Mouse (Mus musculus) embryonic facial prominence, embryonic 11.5 days (tissue): ENCODE measurements around the gene Erc2. TPM values are rescaled to one million over a fixed set of nuclear protein-coding genes. Genes with fewer than 3 reads are reported as not detected.

Experiments
- ATAC-seq: fragments of 200-750 bp; cut with Nextera tagmentation; replicated peaks from 2 replicates; pipeline ENCODE4 v1.8.0; 2017; ENCODE audit warnings: low read depth; ENCODE audit not compliant: insufficient number of reproducible peaks, low FRiP score, low TSS enrichment
- DNase-seq: peaks from one replicate; pipeline ENCODE4 v3.0.0-alpha.2; 2015; ENCODE audit warnings: low spot score
- H3K27ac ChIP-seq: fragments of 300-500 bp; sonication (generic); replicated peaks from 2 replicates; pipeline ENCODE4 v1.5.1; 2014; ENCODE audit warnings: mild to moderate bottlenecking, low read depth, low read length, control low read depth
- H3K27me3 ChIP-seq: fragments of 300-500 bp; sonication (generic); 2 replicates; pipeline ENCODE4 v1.6.1; 2014; ENCODE audit warnings: mild to moderate bottlenecking, low read length, moderate library complexity, mixed read lengths; ENCODE audit not compliant: control insufficient read depth, insufficient read depth
- H3K36me3 ChIP-seq: fragments of 300-500 bp; sonication (generic); replicated peaks from 2 replicates; pipeline ENCODE4 v1.6.1; 2014; ENCODE audit warnings: low read depth, mild to moderate bottlenecking, low read length, moderate library complexity, mixed read lengths; ENCODE audit not compliant: control insufficient read depth, insufficient read depth
- H3K4me1 ChIP-seq: fragments of 300-500 bp; sonication (generic); 2 replicates; pipeline ENCODE4 v1.6.1; 2014; ENCODE audit warnings: low read length, mixed read lengths; ENCODE audit not compliant: control insufficient read depth, insufficient read depth
- H3K4me2 ChIP-seq: fragments of 300-500 bp; sonication (generic); 2 replicates; pipeline ENCODE4 v1.6.1; 2014; ENCODE audit warnings: low read depth, mild to moderate bottlenecking, control low read depth, low read length, moderate library complexity
- H3K4me3 ChIP-seq: fragments of 300-500 bp; sonication (generic); 2 replicates; pipeline ENCODE4 v1.5.1; 2014; ENCODE audit warnings: low read depth, low read length, control low read depth
- H3K9ac ChIP-seq: fragments of 300-500 bp; sonication (generic); replicated peaks from 2 replicates; pipeline ENCODE4 v1.6.1; 2014; ENCODE audit warnings: mild to moderate bottlenecking, control low read depth, low read length
- H3K9me3 ChIP-seq: fragments of 300-500 bp; sonication (generic); replicated peaks from 2 replicates; pipeline ENCODE4 v1.6.1; 2016; ENCODE audit warnings: mild to moderate bottlenecking, low read length, inconsistent platforms, mixed read lengths; ENCODE audit not compliant: control insufficient read depth
- WGBS: fragments of 180-500 bp; shearing (Covaris S2); extraction: QIAGEN DNeasy Blood & Tissue Kit; methylation state at CpG from one replicate; pipeline ENCODE4 v1.1.7; 2014; 5-methylcytosine and 5-hydroxymethylcytosine counted together
- polyA plus RNA-seq: library from polyadenylated mRNA; unstranded; fragments of >200 nt; fragmentation: Nextera tagmentation; extraction: Ambion mirVana; gene quantifications from 2 replicates; pipeline ENCODE4 v1.2.1, GENCODE M21; 2014

Erc2 gene
- polyA plus RNA-seq, 1 experiment from 2014 or later, result 5.2 TPM

DNA sequence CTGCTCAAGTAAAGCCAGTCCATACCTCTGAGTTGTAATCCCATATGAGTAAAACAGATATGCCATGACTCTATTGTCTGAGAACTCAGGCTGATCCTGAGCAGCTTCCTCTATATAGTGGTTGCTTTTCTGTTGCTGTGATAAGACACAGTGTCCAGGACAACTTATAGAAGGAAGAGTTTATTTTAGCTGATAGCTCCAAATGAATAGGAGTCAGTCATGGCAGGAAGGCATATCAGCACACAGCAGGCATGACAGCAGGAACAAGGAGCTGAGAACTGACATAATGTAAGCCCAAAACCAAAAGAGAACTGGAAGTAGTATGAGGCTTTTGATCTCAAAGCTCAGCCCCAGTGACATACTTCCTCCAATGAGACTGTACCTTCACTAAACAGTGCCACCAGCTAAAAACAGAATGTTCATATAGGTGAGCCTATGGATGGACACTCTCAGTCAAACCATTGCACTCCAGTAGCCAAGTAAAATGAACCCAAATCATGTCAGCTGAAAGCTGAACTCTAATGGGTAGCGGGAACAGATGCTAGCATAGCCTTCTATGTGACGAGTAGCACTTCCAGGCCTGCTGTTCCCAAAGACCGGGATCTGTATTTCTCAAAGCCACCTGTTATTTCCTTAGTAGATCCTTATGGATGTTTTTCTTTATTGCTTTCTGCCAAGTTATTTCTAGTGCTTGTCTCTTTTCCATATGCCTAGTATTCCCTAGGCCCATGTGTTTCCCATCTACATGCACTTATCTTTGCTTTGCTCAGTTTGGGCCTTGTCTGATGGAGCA lies 764.8 kb downstream of the Erc2 start:
- Histone ChIP-seq H3K27me3 (no peaks in the 10 kb centered on the region), H3K9ac (no peak overlapping the region), H3K27ac (no peak overlapping the region), H3K4me3 (no peak overlapping the region), H3K36me3 (no peaks in the 10 kb centered on the region), H3K4me1 (no peaks in the 10 kb centered on the region), H3K9me3 (no peaks in the 10 kb centered on the region), H3K4me2 (no peak overlapping the region)
- DNase-seq, result no peak
- no peak for ATAC-seq
- 92% methylated on average over 3 of the region's 3 CpGs for WGBS

DNA sequence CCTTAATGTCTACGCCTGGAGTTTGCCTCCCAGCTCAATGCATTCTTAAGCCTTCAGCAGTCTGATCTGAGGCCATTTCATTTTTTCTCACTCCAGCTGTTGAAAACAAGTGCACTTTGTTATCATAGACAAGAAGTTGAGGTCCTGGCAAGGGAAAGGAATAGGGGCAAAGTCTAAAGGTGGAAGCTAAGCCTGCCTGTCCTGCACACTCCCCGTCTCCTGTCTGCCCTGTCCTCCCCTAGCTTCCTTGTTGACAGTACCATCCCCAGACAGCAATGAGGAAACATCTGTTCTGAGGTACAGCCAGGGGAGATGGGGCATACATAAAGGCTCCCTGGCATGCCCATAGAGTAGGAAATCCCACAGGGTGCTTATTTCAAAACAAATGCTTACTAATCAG lies 776.7 kb downstream of the Erc2 start:
- ATAC-seq, result no peak
- Histone ChIP-seq H3K4me2 (no peak overlapping the region), H3K9me3 (no peaks in the 10 kb centered on the region), H3K4me3 (no peak overlapping the region), H3K27ac (no peak overlapping the region), H3K4me1 (no peaks in the 10 kb centered on the region), H3K9ac (no peak overlapping the region), H3K36me3 (no peaks in the 10 kb centered on the region), H3K27me3 (no peaks in the 10 kb centered on the region)
- DNase-seq, result no peak
- WGBS, result 77% methylated on average over 2 of the region's 2 CpGs

DNA sequence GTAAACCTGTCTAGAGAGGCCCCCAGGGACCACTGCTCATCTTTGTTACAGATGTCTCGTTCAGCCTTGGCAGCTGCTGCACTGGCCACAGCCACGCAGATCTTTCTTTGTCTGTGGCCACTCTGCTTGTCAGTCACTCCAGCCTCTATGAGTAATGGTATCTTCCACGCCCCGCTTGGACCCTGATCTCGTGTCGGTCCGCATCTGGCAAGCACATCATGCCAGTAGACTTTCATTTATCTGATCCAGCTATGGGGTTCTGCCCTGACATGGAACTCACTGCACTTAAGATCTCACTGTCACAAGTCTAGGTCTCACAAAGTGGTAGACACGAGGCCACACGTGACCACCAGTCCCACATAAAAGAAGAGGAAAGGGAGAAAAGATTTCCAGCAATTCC lies 777.7 kb downstream of the Erc2 start:
- 87% methylated on average over 9 of the region's 9 CpGs for WGBS
- H3K36me3 ChIP-seq, result no peaks in the 10 kb centered on the region
- H3K9me3 ChIP-seq, result no peaks in the 10 kb centered on the region
- no peak overlapping the region for H3K27ac ChIP-seq
- no peak overlapping the region for H3K9ac ChIP-seq
- no peaks in the 10 kb centered on the region for H3K4me1 ChIP-seq
- H3K4me3 ChIP-seq, result no peak overlapping the region
- H3K27me3 ChIP-seq, result no peaks in the 10 kb centered on the region
- ATAC-seq (no peak), DNase-seq (no peak)
- no peak overlapping the region for H3K4me2 ChIP-seq

DNA sequence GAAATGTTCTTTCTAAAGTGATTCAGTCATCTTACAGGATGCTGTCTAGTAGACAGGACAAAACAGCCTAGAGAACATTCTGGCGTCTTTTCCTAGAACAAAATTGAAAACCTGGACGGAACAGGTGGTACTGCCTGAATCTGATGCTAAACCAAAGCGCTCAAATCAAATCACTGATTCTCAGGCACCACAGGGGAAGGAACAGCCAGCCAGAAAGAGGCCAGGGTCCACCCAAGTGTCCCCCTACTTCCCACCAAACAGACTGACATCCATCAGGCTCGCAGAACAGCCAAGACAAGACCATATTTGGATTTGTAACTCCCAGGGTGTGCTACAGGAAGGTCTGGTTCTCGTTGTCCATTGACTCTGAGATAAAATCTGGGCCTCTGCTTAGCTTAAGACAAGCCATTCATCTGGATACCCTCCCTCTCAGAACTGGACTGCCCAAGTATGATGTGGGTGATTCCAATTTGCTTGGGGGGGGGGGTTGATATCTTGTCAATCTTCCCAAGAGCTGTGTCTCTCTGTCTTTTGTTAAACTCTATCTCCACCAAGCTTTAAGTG lies 783.1 kb downstream of the Erc2 start:
- no peak overlapping the region for H3K4me3 ChIP-seq
- no peaks in the 10 kb centered on the region for H3K9me3 ChIP-seq
- no peaks in the 10 kb centered on the region for H3K4me1 ChIP-seq
- DNase-seq (peak; percentile 10), ATAC-seq (no peak)
- no peak overlapping the region for H3K27ac ChIP-seq
- no peaks in the 10 kb centered on the region for H3K36me3 ChIP-seq
- no peaks in the 10 kb centered on the region for H3K27me3 ChIP-seq
- H3K4me2 ChIP-seq, result no peak overlapping the region
- no peak overlapping the region for H3K9ac ChIP-seq
- WGBS, result 77% methylated on average over 5 of the region's 5 CpGs

DNA sequence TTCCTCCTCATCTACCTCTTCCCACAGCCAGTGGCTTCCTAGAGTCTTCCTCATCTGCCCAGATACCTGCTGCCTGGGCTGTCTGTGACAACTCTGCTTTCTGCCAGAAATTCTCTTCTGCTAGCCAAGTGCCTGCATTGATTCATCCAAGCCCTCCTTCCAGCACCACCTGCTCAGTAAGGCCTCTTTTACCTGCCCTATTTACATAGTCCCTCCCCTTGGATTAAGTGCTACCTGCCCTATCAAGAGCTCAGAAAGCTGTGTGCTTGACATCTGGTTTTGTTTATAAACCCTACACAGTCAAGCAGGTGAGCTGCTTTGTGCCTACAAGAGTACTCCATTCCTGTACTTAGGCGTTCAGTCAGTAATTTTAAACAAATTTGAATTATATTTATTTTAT lies 787.2 kb downstream of the Erc2 start:
- 71% methylated on average over 1 of the region's 1 CpGs for WGBS
- no peak for DNase-seq
- no peak overlapping the region for H3K9ac ChIP-seq
- ATAC-seq, result no peak
- H3K27me3 ChIP-seq, result no peaks in the 10 kb centered on the region
- H3K36me3 ChIP-seq, result no peaks in the 10 kb centered on the region
- H3K27ac ChIP-seq, result no peak overlapping the region
- H3K4me1 ChIP-seq, result no peaks in the 10 kb centered on the region
- no peaks in the 10 kb centered on the region for H3K9me3 ChIP-seq
- no peak overlapping the region for H3K4me2 ChIP-seq
- no peak overlapping the region for H3K4me3 ChIP-seq

DNA sequence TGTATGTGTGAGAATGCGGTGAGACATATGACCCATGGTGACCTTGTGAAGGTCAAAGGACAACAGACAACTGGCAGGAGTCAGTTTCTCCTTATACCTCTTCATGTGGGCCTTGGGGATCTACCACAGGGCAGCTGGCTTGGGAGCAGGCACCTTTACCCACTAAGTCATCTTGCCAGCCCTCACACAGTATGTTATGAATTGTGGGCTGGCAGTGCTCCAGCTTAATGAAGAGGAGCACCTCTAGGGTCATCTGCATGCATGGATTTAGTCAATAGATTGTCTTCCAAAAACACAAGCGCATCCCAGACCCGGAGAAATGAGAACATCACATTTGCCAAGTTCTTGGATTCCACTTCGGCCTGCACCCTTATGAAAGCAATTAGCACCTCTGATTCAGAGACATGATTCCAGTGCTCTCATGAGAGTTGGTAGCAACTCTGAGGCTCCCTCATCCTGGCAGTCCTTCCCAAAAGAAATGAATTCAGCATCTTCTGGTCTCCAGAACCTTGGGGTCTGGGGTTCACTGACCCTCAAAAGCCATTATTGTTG lies 787.6 kb downstream of the Erc2 start:
- H3K36me3 ChIP-seq, result no peaks in the 10 kb centered on the region
- no peak overlapping the region for H3K4me2 ChIP-seq
- ATAC-seq (no peak), DNase-seq (no peak)
- no peak overlapping the region for H3K4me3 ChIP-seq
- H3K9ac ChIP-seq, result no peak overlapping the region
- H3K27me3 ChIP-seq, result no peaks in the 10 kb centered on the region
- no peaks in the 10 kb centered on the region for H3K9me3 ChIP-seq
- no peaks in the 10 kb centered on the region for H3K4me1 ChIP-seq
- WGBS, result 86% methylated on average over 4 of the region's 4 CpGs
- no peak overlapping the region for H3K27ac ChIP-seq

DNA sequence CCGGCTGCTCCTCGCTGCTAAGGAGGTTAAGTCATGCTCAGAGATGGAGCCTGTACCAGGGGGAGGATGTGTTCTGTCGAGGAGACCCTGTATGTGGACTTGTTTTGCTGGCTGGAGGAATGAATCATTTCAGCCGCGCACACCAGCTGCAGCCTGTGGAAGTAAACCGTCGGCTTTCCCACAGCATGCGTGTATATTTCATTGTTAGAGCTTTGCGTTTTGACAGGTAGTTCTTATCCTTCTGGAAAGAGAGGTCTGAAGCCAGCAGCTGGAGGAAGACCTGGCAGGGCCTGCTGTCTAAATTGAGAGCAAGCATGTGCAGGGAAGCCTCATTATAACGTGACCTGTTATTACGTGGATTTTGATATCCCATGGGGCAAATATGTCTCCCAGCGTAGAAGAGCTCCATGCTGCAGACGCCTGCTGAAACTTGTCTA lies 788.6 kb downstream of the Erc2 start:
- WGBS, result 56% methylated on average over 13 of the region's 13 CpGs
- no peak for ATAC-seq
- H3K9ac ChIP-seq, result no peak overlapping the region

DNA sequence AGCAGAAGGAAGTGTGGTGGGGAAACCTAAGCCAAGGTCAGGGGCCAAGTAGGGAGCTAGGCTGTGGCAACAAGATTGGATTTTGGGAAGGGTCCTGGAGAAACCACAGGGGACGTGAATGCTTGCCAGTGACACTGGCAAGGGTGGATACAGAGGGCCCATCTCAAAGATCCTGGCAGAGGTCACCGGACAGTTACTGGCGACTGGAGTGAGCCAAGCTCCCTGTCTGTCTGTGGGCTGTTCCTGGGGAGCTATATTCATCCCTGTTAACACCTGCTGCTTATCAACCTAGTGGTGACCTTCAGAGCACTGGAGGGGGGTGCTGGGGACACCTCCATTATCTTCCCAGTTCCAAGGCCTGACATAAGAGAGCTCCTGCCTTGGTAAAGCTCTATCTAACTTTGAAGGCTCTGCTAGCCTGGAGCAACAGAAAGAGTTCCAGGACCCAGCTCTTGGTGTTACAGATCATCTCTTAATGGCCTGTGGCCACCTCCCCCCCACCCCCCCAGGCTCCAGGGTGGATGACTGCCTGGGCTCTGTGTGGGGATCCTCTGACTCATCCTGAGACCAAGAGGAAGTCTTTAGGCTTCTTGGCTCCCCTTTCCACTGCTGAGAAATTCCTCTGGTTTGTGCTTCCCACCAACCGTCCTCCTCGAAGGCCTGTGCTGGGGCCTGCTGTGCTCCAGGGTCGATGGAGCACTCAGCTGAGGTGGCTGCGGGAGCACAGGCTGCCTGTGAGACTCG lies 790.2 kb downstream of the Erc2 start:
- ATAC-seq, result no peak
- WGBS, result 69% methylated on average over 8 of the region's 8 CpGs
- DNase-seq, result no peak

More for the DNA sequence above, 788.6 kb downstream of the Erc2 start:
- Histone ChIP-seq H3K9me3 (no peaks in the 10 kb centered on the region), H3K4me1 (no peaks in the 10 kb centered on the region), H3K36me3 (no peaks in the 10 kb centered on the region), H3K4me3 (no peak overlapping the region), H3K27me3 (no peaks in the 10 kb centered on the region), H3K4me2 (no peak overlapping the region), H3K27ac (no peak overlapping the region)
- DNase-seq, result no peak

More for the DNA sequence above, 790.2 kb downstream of the Erc2 start:
- H3K9ac ChIP-seq, result no peak overlapping the region
- no peaks in the 10 kb centered on the region for H3K9me3 ChIP-seq
- H3K4me2 ChIP-seq, result no peak overlapping the region
- H3K4me3 ChIP-seq, result no peak overlapping the region
- H3K27ac ChIP-seq, result no peak overlapping the region
- no peaks in the 10 kb centered on the region for H3K36me3 ChIP-seq
- no peaks in the 10 kb centered on the region; the same call in 1 of the 2 replicates for H3K4me1 ChIP-seq
- no peaks in the 10 kb centered on the region for H3K27me3 ChIP-seq
